Mouse (Mus musculus): ENCODE measurements around the gene Il1r1.

DNA sequence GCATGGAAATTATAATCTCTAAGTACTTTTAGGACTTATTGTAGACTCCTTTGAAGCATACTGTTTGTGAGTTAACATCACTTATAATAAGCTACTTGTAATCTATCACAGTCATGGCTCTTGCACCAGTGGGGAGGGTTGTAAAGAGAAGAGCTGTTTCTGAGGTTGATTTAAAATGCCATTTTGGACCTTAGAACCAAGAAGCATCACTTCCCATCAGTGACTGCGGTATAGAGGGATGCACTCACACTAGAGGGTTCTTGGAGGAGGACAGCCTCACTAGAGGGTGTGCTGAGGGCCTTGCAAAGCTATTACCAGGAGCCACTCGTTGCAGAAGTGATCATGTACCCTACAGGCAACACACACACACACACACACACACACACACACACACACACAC is 700 bp downstream of the Il1r1 start:
- TF ChIP-seq POLR2A (IDR thresholded peaks at IDR 0.05; ENCODE audit: borderline replicate concordance, low read depth, low read length) (no peak), CTCF (IDR thresholded peaks at IDR 0.05; ENCODE audit: low read depth, low read length) (no peak)

Measured in bone marrow macrophage, adult 2 months (primary cell).